Mouse (Mus musculus): ENCODE data around the gene Kng1. TPM values are rescaled to one million over a fixed set of nuclear protein-coding genes. Genes with fewer than 3 reads are reported as not detected.

Kng1 gene
- polyA plus RNA-seq, 2 experiments: 0.60 TPM; not detected in 1

- 11% methylated on average over 12 of the region's 12 CpGs for WGBS
- no peak overlapping the region for H3K27ac ChIP-seq (replicated peaks; ENCODE audit: low read depth, low read length)
- H3K9ac ChIP-seq (ENCODE audit: low read depth, low read length, severe bottlenecking): peak overlapping the region; percentile 52
- no peaks in the 10 kb centered on the region for H3K9me3 ChIP-seq (ENCODE audit: control insufficient read depth, low read length)
- no peak for ATAC-seq (ENCODE audit: low FRiP score, low read depth)
- H3K27me3 ChIP-seq (ENCODE audit: control insufficient read depth, insufficient read depth, low read length): no peaks in the 10 kb centered on the region
- peaks cover 5% of the 10 kb centered on the region; the same call in 1 of the 2 replicates for H3K4me1 ChIP-seq (ENCODE audit: control insufficient read depth, insufficient read depth, low read length)
- H3K36me3 ChIP-seq (ENCODE audit: control insufficient read depth, insufficient read depth, low read length): no peaks in the 10 kb centered on the region
- DNase-seq (ENCODE audit: low spot score): no peak
- TF ChIP-seq POLR2A (IDR thresholded peaks at IDR 0.05; ENCODE audit: borderline replicate concordance, extremely low read depth, insufficient read depth, insufficient read length): no peak
- peak overlapping the region; percentile 63 for H3K4me2 ChIP-seq (replicated peaks; ENCODE audit: low read depth, low read length, severe bottlenecking)
- peak overlapping the region; percentile 35 for H3K4me3 ChIP-seq (replicated peaks; ENCODE audit: low read length)
Observed at GRCm38 (mm10) chr16:23099632-23100031, 42.0 kb downstream of the Kng1 start.

GRCm38 (mm10) chr16:23100099-23100575, 42.5 kb downstream of the Kng1 start:
- DNase-seq (ENCODE audit: low spot score) (no peak), ATAC-seq (ENCODE audit: low FRiP score, low read depth) (peak; percentile 70)
- WGBS: 3% methylated on average over 9 of the region's 9 CpGs
- Histone ChIP-seq H3K4me3 (replicated peaks; ENCODE audit: low read length) (peak overlapping the region; percentile 35), H3K4me1 (ENCODE audit: control insufficient read depth, insufficient read depth, low read length) (peaks cover 5% of the 10 kb centered on the region; the same call in 1 of the 2 replicates), H3K9ac (ENCODE audit: low read depth, low read length, severe bottlenecking) (peak overlapping the region; percentile 52), H3K9me3 (ENCODE audit: control insufficient read depth, low read length) (no peaks in the 10 kb centered on the region), H3K36me3 (ENCODE audit: control insufficient read depth, insufficient read depth, low read length) (no peaks in the 10 kb centered on the region), H3K27ac (replicated peaks; ENCODE audit: low read depth, low read length) (no peak overlapping the region), H3K4me2 (replicated peaks; ENCODE audit: low read depth, low read length, severe bottlenecking) (peak overlapping the region; percentile 63), H3K27me3 (ENCODE audit: control insufficient read depth, insufficient read depth, low read length) (no peaks in the 10 kb centered on the region)
- TF ChIP-seq POLR2A (IDR thresholded peaks at IDR 0.05; ENCODE audit: borderline replicate concordance, extremely low read depth, insufficient read depth, insufficient read length): no peak

- Histone ChIP-seq H3K27ac (replicated peaks; ENCODE audit: low read depth, low read length) (no peak overlapping the region), H3K4me1 (ENCODE audit: control insufficient read depth, insufficient read depth, low read length) (peaks cover 5% of the 10 kb centered on the region; the same call in 1 of the 2 replicates), H3K36me3 (ENCODE audit: control insufficient read depth, insufficient read depth, low read length) (no peaks in the 10 kb centered on the region), H3K9ac (ENCODE audit: low read depth, low read length, severe bottlenecking) (peak overlapping the region; percentile 52), H3K4me2 (replicated peaks; ENCODE audit: low read depth, low read length, severe bottlenecking) (peak overlapping the region; percentile 63), H3K27me3 (ENCODE audit: control insufficient read depth, insufficient read depth, low read length) (no peaks in the 10 kb centered on the region), H3K9me3 (ENCODE audit: control insufficient read depth, low read length) (no peaks in the 10 kb centered on the region), H3K4me3 (replicated peaks; ENCODE audit: low read length) (peak overlapping the region; percentile 35)
- no peak for TF ChIP-seq POLR2A (IDR thresholded peaks at IDR 0.05; ENCODE audit: borderline replicate concordance, extremely low read depth, insufficient read depth, insufficient read length)
- no peak for DNase-seq (ENCODE audit: low spot score)
- 21% methylated on average over 10 of the region's 10 CpGs for WGBS
- 0 out of 2 replicates have a peak, but pooled peaks have one; percentile 5 for ATAC-seq (ENCODE audit: low FRiP score, low read depth)
Observed at GRCm38 (mm10) chr16:23100613-23101012, 42.9 kb downstream of the Kng1 start.

- Histone ChIP-seq H3K27me3 (ENCODE audit: control insufficient read depth, insufficient read depth, low read length) (no peaks in the 10 kb centered on the region), H3K4me2 (replicated peaks; ENCODE audit: low read depth, low read length, severe bottlenecking) (peak overlapping the region; percentile 60), H3K4me3 (replicated peaks; ENCODE audit: low read length) (peak overlapping the region; percentile 38), H3K9me3 (ENCODE audit: control insufficient read depth, low read length) (no peaks in the 10 kb centered on the region), H3K27ac (replicated peaks; ENCODE audit: low read depth, low read length) (no peak overlapping the region), H3K9ac (ENCODE audit: low read depth, low read length, severe bottlenecking) (peak overlapping the region; percentile 52; the same call in 1 of the 2 replicates), H3K36me3 (ENCODE audit: control insufficient read depth, insufficient read depth, low read length) (no peaks in the 10 kb centered on the region), H3K4me1 (ENCODE audit: control insufficient read depth, insufficient read depth, low read length) (peaks cover 7% of the 10 kb centered on the region; the same call in 1 of the 2 replicates)
- WGBS: 13% methylated on average over 15 of the region's 15 CpGs
- ATAC-seq (ENCODE audit: low FRiP score, low read depth): no peak
- no peak for DNase-seq (ENCODE audit: low spot score)
- no peak for TF ChIP-seq POLR2A (IDR thresholded peaks at IDR 0.05; ENCODE audit: borderline replicate concordance, extremely low read depth, insufficient read depth, insufficient read length)
Observed at GRCm38 (mm10) chr16:23102340-23103037, 44.8 kb downstream of the Kng1 start.

- Histone ChIP-seq H3K4me1 (ENCODE audit: control insufficient read depth, insufficient read depth, low read length) (peaks cover 7% of the 10 kb centered on the region; the same call in 1 of the 2 replicates), H3K4me2 (replicated peaks; ENCODE audit: low read depth, low read length, severe bottlenecking) (peak overlapping the region; percentile 60), H3K27me3 (ENCODE audit: control insufficient read depth, insufficient read depth, low read length) (no peaks in the 10 kb centered on the region), H3K36me3 (ENCODE audit: control insufficient read depth, insufficient read depth, low read length) (no peaks in the 10 kb centered on the region), H3K9ac (ENCODE audit: low read depth, low read length, severe bottlenecking) (peak overlapping the region; percentile 52; the same call in 1 of the 2 replicates), H3K9me3 (ENCODE audit: control insufficient read depth, low read length) (no peaks in the 10 kb centered on the region), H3K27ac (replicated peaks; ENCODE audit: low read depth, low read length) (no peak overlapping the region), H3K4me3 (replicated peaks; ENCODE audit: low read length) (peak overlapping the region; percentile 38)
- 38% methylated on average over 17 of the region's 17 CpGs for WGBS
- ATAC-seq (ENCODE audit: low FRiP score, low read depth) (no peak), DNase-seq (ENCODE audit: low spot score) (no peak)
- TF ChIP-seq POLR2A (IDR thresholded peaks at IDR 0.05; ENCODE audit: borderline replicate concordance, extremely low read depth, insufficient read depth, insufficient read length): no peak
Observed at GRCm38 (mm10) chr16:23103038-23103745, 45.5 kb downstream of the Kng1 start.
